In the genomic region with DNA sequence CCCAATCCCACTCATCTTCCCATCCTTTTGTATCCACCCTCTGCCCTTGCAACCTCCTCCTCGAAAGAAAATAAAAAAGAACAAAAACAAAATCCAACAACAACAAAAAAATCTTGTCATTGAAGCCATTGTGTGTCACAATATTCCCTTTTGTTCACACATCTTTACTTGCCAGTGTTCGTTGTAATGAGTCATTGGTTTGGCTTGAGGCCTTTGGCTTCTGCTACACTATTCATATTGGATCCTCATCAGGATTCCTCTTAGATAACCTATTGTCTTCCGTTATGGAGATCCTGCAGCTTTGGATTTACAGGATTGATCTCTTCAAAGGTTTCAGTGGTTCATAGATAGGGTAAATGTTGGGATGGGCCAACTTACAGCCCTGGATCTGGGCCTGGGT, we compare ENCODE assay signal across 18 mouse cellular contexts.
"Had no signal": no experiment of that assay in that cellular context is flagged by ENCODE, and none has a peak within 500 bp of the region (broad histone marks: within the 10 kb centered on the region; RNA-seq: fewer than 3 reads in every experiment).

No protein-coding gene starts in this region.

- H3K4me2 ChIP-seq: limb, embryonic 15.5 days; liver, embryonic 13.5 days; lung, embryonic 15.5 days; midbrain, embryonic 11.5 days; midbrain, embryonic 15.5 days; neural tube, embryonic 13.5 days had no signal

- H3K9ac ChIP-seq: limb, embryonic 15.5 days; liver, embryonic 13.5 days; liver, postnatal 0 days; lung, embryonic 15.5 days; midbrain, embryonic 15.5 days; neural tube, embryonic 13.5 days had no signal

- H3K36me3 ChIP-seq: limb, embryonic 15.5 days; liver, embryonic 13.5 days; lung, embryonic 15.5 days; midbrain, embryonic 15.5 days; neural tube, embryonic 13.5 days had no signal

- H3K4me1 ChIP-seq: limb, embryonic 15.5 days; liver, embryonic 13.5 days; lung, embryonic 15.5 days; megakaryocyte, embryonic 14.5 days; midbrain, embryonic 15.5 days; neural tube, embryonic 13.5 days had no signal

- H3K27me3 ChIP-seq: limb, embryonic 15.5 days; liver, embryonic 13.5 days; lung, embryonic 15.5 days; megakaryocyte, embryonic 14.5 days; midbrain, embryonic 15.5 days; neural tube, embryonic 13.5 days had no signal

- H3K4me3 ChIP-seq: limb, embryonic 15.5 days; liver, embryonic 13.5 days; lung, embryonic 15.5 days; midbrain, embryonic 15.5 days; neural tube, embryonic 13.5 days had no signal

- H3K9me3 ChIP-seq: limb, embryonic 15.5 days; liver, embryonic 13.5 days; lung, embryonic 15.5 days; megakaryocyte, embryonic 14.5 days; midbrain, embryonic 15.5 days; neural tube, embryonic 13.5 days had no signal

- ATAC-seq: liver, postnatal 0 days; midbrain, embryonic 15.5 days had no signal

- H3K27ac ChIP-seq: kidney, postnatal 0 days; limb, embryonic 15.5 days; liver, embryonic 13.5 days; lung, embryonic 15.5 days; macrophage; midbrain, embryonic 15.5 days; neural tube, embryonic 13.5 days had no signal

- DNase-seq: kidney, adult 9 months; kidney, postnatal 36 days; liver, embryonic 13.5 days; liver, postnatal 0 days; lung, postnatal 14 days; retina, postnatal 1 day; right cerebral cortex, postnatal 4 days; spleen, adult 18-20 months; thymus, adult 2 months; thymus, postnatal 25 days had no signal
